Mouse (Mus musculus) heart, postnatal 36 days (tissue): ENCODE results near the gene Tespa1. TPM values are rescaled to one million over a fixed set of nuclear protein-coding genes. Genes with fewer than 3 reads are reported as not detected.
"Not testable (repeated sequence)": the region's sequence is repeated elsewhere in the genome, so short reads cannot be mapped to it uniquely, and the experiment has no call there.

Experiments
- DNase-seq, 2 experiments: peaks; one replicate each; pipeline ENCODE4 v3.0.0; 2021 to 2022
- intact Hi-C: fragments of 180-260 bp; cut with DNase I; formaldehyde crosslinking; loops from one replicate; pipeline ENCODE4 v1.15.1; 2025
- total RNA-seq, 2 experiments: library from RNA; stranded (reverse); gene quantifications; 2 replicates each; pipeline ENCODE4 v1.2.3; 2021

The Tespa1 gene
- total RNA-seq, 2 experiments from 2014 or later = 0.28 to 0.33 TPM

DNA sequence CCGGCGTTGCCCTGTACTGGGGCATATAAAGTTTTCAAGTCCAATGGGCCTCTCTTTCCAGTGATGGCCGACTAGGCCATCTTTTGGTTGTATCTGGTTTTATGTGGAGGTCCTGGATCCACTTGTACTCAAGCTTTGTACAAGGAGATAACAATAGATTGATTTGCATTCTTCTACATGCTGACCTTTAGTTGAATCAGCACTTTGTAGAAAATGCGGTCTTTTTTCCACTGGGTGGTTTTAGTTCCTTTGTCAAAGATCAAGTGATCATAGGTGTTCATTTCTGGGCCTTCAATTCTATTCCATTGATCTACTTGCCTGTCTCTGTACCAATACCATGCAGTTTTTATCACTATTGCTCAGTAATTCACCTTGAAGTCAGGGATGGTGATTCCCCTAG is 17.4 kb downstream of the Tespa1 start:
- DNase-seq, intact Hi-C loops: not testable (repeated sequence)

DNA sequence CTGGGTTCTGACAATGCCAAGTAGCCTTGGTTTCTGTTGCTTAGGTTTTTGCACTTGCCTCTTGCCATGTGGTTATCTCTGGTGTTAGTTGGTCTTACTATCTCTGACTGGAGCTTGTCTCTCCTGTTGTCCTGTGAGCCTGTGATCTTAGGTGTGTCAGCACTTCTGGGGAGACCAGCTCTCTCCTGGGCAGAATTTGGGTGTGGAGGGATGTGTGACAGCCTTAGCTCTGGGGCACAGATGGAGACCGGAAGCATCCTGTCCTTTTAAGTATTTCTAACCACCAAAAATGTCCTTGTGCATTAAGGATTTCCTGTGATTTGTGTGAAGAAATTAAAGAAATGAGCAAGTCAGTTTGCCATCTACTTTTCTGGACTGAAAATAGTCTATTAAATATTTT is 21.4 kb downstream of the Tespa1 start:
- intact Hi-C loops = no loop called here
- DNase-seq = no peak

DNA sequence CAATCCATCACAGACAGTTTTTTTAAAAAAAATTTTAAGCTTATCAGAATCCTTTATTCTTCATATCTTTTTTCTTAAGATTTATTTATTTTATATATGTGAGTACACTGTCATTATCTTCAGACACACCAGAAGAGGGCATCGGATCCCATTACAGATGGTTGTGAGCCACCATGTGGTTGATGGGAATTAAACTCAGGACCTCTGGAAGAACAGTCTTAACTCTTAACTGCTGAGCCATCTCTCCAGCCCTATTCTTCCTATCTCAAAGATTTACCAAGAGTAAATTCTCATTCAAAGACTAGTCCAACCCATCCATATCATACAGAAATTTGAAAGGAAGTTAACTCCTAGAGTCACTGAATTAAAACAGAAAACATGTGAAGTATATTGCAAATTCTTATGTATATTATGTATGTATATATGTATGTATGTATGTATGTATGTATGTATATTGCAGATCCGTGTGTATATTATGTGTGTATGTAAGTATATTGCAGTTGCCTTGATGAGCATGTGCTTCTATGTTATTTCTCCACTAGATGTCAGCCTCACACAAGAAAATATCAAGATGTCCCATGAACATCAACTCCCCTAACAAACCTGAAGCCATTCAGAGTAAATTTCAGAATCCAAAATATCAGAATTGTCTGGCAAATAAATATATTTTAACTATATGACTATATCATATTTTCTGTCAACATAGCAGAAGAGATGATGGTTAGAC is 40.9 kb downstream of the Tespa1 start:
- intact Hi-C loops = no loop called here
- DNase-seq = no peak

DNA sequence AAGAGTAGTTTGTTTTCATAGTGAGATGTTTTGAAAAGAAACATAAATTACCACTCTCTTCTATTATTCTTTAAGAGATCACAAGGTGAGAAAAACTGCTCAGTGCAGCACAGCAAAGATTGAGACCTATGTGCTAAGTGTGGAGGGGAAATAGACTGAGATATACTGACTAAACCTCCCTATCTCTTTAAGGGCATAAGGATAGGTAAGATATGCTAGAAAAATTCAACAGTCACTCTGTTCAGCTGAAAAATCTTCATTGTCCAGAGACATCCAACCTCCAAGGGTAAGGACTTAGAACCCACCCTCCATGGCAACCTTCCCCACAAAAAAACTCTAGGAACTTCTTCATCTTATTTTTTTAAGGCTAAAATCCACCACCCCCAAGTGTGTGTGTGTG is 42.1 kb downstream of the Tespa1 start:
- DNase-seq = no peak
- intact Hi-C loops = no loop called here

DNA sequence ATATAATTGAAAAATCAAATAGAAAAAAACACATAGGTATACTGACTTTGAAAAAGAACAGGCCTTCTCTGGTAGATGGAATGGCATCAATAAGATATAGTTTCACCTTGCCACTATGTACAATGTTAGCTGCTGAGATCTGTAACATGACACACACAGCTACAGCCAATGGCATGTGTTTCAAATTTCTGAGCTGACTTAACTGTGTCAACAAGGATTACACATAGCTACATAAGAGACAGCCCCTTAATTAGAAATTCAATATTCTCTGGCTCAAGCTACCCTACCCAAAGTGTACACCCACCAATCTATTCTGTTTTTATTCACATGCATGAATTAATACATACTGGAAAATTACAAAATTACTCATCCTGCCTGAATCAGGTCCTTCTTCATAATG is 45.7 kb downstream of the Tespa1 start:
- no peak for DNase-seq
- intact Hi-C loops = no loop called here

DNA sequence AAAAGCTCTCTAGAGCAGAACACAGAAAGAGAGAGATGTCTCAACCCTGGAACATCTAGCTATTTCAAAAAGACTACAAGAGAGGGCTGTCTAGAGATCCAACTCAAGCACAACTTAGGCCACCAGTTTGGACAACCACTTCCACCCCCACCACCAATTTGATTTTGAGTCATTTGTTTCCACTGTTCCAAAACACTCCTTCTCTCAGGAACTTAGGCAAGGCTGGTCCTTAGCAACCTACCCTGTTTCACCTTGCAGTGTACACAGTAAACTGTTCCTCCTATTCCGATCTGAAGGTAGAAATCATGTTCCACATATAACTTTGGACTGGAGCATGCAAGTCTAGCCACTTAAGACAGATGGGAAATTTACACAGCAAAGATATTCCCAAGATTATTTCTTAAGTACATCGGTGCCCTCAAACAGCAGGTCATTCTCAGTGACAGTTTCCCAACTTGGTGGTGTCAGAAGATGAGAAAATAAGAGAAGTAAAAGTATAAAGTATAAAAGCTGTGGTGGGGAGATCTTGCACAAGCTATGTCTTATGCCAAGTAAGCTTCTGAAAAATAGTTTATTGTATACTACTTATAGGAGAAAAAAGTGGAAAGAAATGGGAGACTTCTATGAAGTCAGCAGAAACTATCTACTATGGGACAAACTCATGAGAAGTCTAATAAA is 47.5 kb downstream of the Tespa1 start:
- intact Hi-C loops = no loop called here

DNA sequence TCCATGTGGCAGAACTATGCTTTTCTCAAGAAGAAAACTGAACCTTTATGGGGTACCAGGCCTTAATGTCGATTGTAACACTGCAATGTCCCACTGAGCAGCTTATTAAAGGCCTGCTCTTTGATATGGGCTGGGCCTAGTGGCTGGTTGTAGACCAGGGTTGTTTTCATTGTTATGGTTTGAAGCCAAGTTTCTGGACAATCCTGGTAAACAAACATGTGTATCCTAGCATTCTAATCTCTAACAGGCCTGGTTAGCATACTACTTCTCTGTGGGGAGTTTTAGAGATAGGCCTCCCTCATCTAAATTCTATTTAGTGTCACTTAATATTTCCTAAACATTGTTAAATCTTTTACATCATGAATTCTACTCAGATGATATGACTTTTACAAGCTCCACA is 49.0 kb downstream of the Tespa1 start:
- no peak for DNase-seq
- intact Hi-C loops = no loop called here

More for the DNA sequence above, 47.5 kb downstream of the Tespa1 start:
- no peak for DNase-seq

DNA sequence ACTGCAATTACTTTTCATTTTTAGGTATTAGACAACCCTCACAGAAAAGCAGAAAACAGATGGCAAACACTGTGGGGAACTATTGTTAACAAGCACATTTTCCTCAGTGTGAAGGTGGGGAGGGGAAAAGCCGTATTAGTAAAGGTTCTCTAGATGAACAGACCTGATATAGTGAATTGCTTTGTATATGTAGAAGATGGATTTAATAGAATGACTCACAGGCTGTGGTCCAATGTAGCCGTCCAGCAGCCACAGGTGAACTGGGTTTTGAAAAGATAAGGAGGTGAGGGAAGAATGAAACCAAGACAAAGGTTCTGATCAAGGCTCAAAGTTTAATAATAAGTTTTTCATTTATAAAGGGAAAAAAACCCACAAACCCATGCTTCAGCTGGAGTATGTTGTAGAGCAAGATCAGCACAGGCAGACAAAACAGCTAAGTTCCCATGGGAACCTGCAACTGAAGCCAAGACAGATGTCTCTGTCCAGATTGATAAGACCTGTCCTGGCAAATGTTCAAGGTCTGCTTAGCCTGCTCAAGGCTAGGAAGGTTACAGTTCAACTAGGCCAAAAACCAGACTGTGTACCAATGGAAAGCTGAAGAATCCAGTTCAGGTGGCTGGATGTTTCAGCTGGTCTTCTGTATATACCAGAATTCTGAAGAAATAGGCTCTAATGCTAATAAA is 50.0 kb downstream of the Tespa1 start:
- intact Hi-C loops = no loop called here
- DNase-seq = no peak

DNA sequence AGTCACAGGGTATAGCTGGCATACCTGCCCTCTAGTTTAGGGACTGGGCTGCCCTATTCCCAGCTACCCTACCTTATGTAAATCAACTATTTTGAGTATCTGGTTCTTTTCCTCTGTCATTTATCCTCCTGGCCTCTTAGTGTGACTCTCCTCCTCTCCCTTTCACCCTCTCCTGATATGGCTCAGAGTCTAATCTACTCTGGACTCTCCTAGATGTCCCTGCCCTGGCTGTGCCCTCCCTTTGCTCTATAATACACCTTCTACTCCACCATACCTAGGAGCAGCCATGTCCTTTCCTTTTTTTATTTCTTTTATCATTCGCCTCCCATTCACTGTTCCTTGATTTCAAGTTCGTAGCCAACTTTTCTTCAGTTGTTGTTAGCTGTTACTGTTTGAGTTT is 52.5 kb downstream of the Tespa1 start:
- intact Hi-C loops = no loop called here
- DNase-seq = no peak

DNA sequence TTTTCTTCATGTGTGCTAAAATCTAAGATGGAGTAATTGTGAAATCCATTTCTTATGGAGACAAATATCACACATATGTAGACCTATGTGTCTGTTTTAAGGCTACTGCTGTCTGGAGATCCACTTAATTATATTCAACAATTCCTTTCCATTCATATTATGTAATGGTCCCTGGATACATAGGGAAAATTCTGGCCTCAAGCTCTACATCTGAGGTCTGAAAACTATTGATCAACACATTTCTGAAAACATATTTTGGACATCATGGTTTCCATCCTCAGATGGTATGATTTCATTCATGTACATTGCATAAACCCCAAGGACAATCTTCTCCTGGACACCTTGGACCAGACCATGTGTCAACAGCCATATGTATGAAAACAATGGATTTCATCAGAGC is 71.6 kb downstream of the Tespa1 start, which contains the start of gene Vmn2r84:
Vmn2r84 (minus strand) TSS at position 101 of the 400 bp plus-strand sequence.
- no peak for DNase-seq
- intact Hi-C loops = no loop called here

DNA sequence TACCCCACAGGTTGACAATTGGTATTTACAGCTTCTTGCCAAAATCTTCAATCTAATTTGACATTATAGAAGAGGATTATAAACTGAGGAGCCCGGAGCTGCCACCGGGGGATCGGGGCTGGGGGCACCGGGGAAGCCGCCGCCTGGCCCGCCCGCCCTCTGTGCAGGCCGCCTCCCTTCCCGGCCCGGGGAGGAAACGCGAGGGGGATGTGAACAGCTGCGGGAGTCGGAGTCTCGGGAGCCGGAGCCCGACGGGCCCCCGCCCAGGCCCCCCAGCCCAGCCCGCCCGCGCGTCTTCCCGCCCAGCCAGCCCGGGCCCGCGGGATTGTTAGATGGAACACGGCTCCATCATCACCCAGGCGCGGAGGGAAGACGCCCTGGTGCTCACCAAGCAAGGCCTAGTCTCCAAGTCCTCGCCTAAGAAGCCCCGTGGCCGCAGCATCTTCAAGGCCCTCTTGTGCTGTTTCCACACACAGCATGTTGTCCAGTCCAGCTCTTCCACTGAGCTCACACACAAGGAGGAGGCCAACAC is 89.6 kb downstream of the Tespa1 start:
- intact Hi-C loops = not testable (repeated sequence)

More for the DNA sequence above, 89.6 kb downstream of the Tespa1 start:
- DNase-seq = not testable (repeated sequence)

Other genes starting within 250 kb of the Tespa1 start
- gene Olfr823, start 207.5 kb upstream of the Tespa1 start, total RNA-seq = not detected
- not detected for gene Olfr824, start 192.9 kb upstream of the Tespa1 start, total RNA-seq
- not detected for gene Olfr825, start 156.1 kb upstream of the Tespa1 start, total RNA-seq
- gene Olfr826, start 138.7 kb upstream of the Tespa1 start, total RNA-seq = not detected
- gene Olfr827, start 108.5 kb upstream of the Tespa1 start, total RNA-seq = not detected
- not detected for gene Neurod4, start 42.6 kb upstream of the Tespa1 start, total RNA-seq
- gene Vmn2r84, start 71.5 kb downstream of the Tespa1 start, total RNA-seq = not detected
- gene Vmn2r85, start 106.8 kb downstream of the Tespa1 start, total RNA-seq = not detected
- not detected for gene Vmn2r86, start 133.2 kb downstream of the Tespa1 start, total RNA-seq
- not detected for gene Vmn2r87, start 174.5 kb downstream of the Tespa1 start, total RNA-seq